ENCODE assay signal across 7 mouse cellular contexts in genomic region chr14:49525931-49526291, GRCm38 (mm10). TPM values are rescaled to one million over a fixed set of nuclear protein-coding genes. Genes with fewer than 3 reads are reported as not detected.
DNase-seq lines count a peak whose midpoint lies in the region; ATAC-seq lines count a peak whose summit lies in the region.

Slc35f4 (minus strand) TSS chr14:49526046.

- peak within 1 kb of the TSS; percentile 51 for H3K4me3 ChIP-seq in forebrain, embryonic 14.5 days (ENCODE audit: low read depth, low read length)
- peak within 1 kb of the TSS; percentile 63 for H3K4me3 ChIP-seq in neural tube, embryonic 14.5 days (ENCODE audit: low read depth, low read length)

- peak within 1 kb of the TSS; percentile 71 for H3K9ac ChIP-seq in forebrain, embryonic 14.5 days (ENCODE audit: low read length)
- H3K9ac ChIP-seq in neural tube, embryonic 14.5 days (replicated peaks; ENCODE audit: low read depth, low read length), result peak within 1 kb of the TSS; percentile 78

- no peak for DNase-seq in left cerebral cortex, adult 18-20 months (ENCODE audit: low spot score in 2 of 2)
- DNase-seq in left cerebral cortex, adult 11 months (ENCODE audit: low spot score), result no peak
- DNase-seq in forebrain, embryonic 14.5 days (ENCODE audit: low spot score), result no peak
- DNase-seq in layer of hippocampus, postnatal 36 days, result peak in 1 of 2 experiments; percentile 46
- DNase-seq in urinary bladder, postnatal 36 days (ENCODE audit: low spot score in 2 of 2), result no peak
- no peak for DNase-seq in spleen, adult 12 weeks (ENCODE audit: low spot score)

- no peak within 1 kb of the TSS for H3K27ac ChIP-seq in forebrain, embryonic 14.5 days (ENCODE audit: low read depth, low read length)
- peak within 1 kb of the TSS; percentile 77 for H3K27ac ChIP-seq in neural tube, embryonic 14.5 days (ENCODE audit: low read depth, low read length)

- ATAC-seq in forebrain, embryonic 14.5 days, result peak; percentile 53; the same call in 1 of the 2 replicates
- peak; percentile 70; the same call in 1 of the 2 replicates for ATAC-seq in neural tube, embryonic 14.5 days (ENCODE audit: low read depth)

- peak within 1 kb of the TSS; percentile 94 for H3K4me2 ChIP-seq in forebrain, embryonic 14.5 days (ENCODE audit: low read length)
- peak within 1 kb of the TSS; percentile 80 for H3K4me2 ChIP-seq in neural tube, embryonic 14.5 days (ENCODE audit: low read depth, low read length)

- no peaks in the 10 kb centered on the region for H3K27me3 ChIP-seq in forebrain, embryonic 14.5 days (replicated peaks; ENCODE audit: control insufficient read depth, insufficient read depth, low read length)
- H3K27me3 ChIP-seq in neural tube, embryonic 14.5 days (ENCODE audit: control insufficient read depth, insufficient read depth, low read length), result no peaks in the 10 kb centered on the region

- no peaks in the 10 kb centered on the region for H3K9me3 ChIP-seq in forebrain, embryonic 14.5 days (replicated peaks; ENCODE audit: control insufficient read depth, low read length)
- no peaks in the 10 kb centered on the region for H3K9me3 ChIP-seq in neural tube, embryonic 14.5 days (ENCODE audit: control insufficient read depth, low read length)

- no peaks in the 10 kb centered on the region for H3K36me3 ChIP-seq in forebrain, embryonic 14.5 days (ENCODE audit: control insufficient read depth, insufficient read depth, low read length)
- H3K36me3 ChIP-seq in neural tube, embryonic 14.5 days (ENCODE audit: control insufficient read depth, insufficient read depth, low read length), result no peaks in the 10 kb centered on the region

- H3K4me1 ChIP-seq in forebrain, embryonic 14.5 days (ENCODE audit: control insufficient read depth, insufficient read depth, low read length), result no peaks in the 10 kb centered on the region
- H3K4me1 ChIP-seq in neural tube, embryonic 14.5 days (ENCODE audit: control insufficient read depth, insufficient read depth, low read length), result 0 out of 2 replicates have a peak, but pooled peaks cover 3% of the 10 kb centered on the region

- 6% methylated on average over 6 of the region's 6 CpGs for WGBS in forebrain, embryonic 14.5 days
- 7% methylated on average over 6 of the region's 6 CpGs for WGBS in neural tube, embryonic 14.5 days

RNA-seq across cellular contexts. Expression of gene Slc35f4, which starts in this region (rescaled TPM):
- 10 to 100 TPM; 17.6 to 18.4 TPM for total RNA-seq in left cerebral cortex, adult 18-20 months (2021)
- 6.6 and 6.9 TPM in 2 replicates for polyA plus RNA-seq in forebrain, embryonic 14.5 days (2014; fragmentation: Nextera tagmentation; extraction: Ambion mirVana)
- total RNA-seq in layer of hippocampus, postnatal 36 days (2021), result 10 to 100 TPM; 13.2 to 15.0 TPM
- polyA plus RNA-seq in neural tube, embryonic 14.5 days (2014; fragmentation: Nextera tagmentation; extraction: Ambion mirVana), result 24.9 and 38.7 TPM in 2 replicates
